Mouse (Mus musculus): ENCODE measurements around the gene Acvr1b. TPM values are rescaled to one million over a fixed set of nuclear protein-coding genes. Genes with fewer than 3 reads are reported as not detected.

The Acvr1b gene
- polyA plus RNA-seq, 1 experiment: 3.8 TPM

DNA sequence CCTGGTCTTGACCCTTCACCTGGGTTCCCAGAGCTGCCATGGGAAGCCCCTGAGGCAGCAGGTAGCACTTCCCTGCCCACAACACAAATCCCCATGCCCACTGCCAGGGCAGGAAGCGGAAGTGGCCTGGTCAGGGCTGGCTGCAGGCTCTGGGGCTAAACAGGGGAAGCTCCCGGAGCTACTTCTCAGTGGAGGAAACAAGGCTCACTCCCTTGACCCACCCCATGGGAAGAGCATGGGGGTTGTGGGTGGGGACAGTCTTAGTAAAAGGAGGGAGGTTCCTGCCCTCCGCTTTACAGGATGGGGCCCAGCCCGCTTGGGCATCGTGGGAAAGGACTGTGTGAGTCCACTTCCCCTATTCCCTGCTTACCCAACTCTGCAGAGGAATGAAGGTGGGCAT is 88.6 kb downstream of the Acvr1b start:
- Histone ChIP-seq H3K27me3 (ENCODE audit: control insufficient read depth, insufficient read depth, insufficient read length) (no peaks in the 10 kb centered on the region), H3ac (ENCODE audit: control insufficient read depth, insufficient read length, low read depth) (no peak overlapping the region), H3K4me3 (ENCODE audit: insufficient read depth, poor library complexity, severe bottlenecking) (no peak overlapping the region), H3K79me3 (ENCODE audit: low read depth) (no peaks in the 10 kb centered on the region), H3K79me2 (ENCODE audit: control insufficient read depth, insufficient read depth) (peaks cover 4% of the 10 kb centered on the region), H3K36me3 (ENCODE audit: control insufficient read depth, insufficient read depth) (peaks cover 8% of the 10 kb centered on the region)
- TF ChIP-seq USF1 (IDR thresholded peaks at IDR 0.05; ENCODE audit: low read depth) (no peak), FOSL1 (IDR thresholded peaks at IDR 0.05; ENCODE audit: insufficient read depth, low read length, poor library complexity, severe bottlenecking) (no peak), CTCF (IDR thresholded peaks at IDR 0.05; ENCODE audit: control insufficient read depth, insufficient read depth, insufficient read length) (no peak), MAX (IDR thresholded peaks at IDR 0.05) (no peak), MYOG (IDR thresholded peaks at IDR 0.05; ENCODE audit: control insufficient read depth, extremely low read depth, insufficient read length) (no peak), MYOD1 (IDR thresholded peaks at IDR 0.05; ENCODE audit: control insufficient read depth, insufficient read length, low read depth) (no peak), CEBPB (IDR thresholded peaks at IDR 0.05; ENCODE audit: low read depth) (no peak)

Small RNA genes within 50 kb of the gene (microRNA-seq; reads per million reads assigned to microRNA genes)
- not detected for gene Mir6962 (ENCODE audit: borderline microRNAs expressed)

Other genes with a start within 250 kb of the Acvr1b start
- not detected for gene Gm47841, start 126.7 kb upstream of the Acvr1b start, polyA plus RNA-seq (2012; fragmentation: generic; extraction: Trizol)
- gene Fignl2, start 95.5 kb upstream of the Acvr1b start, polyA plus RNA-seq (2012; fragmentation: generic; extraction: Trizol): 0.01 TPM
- not detected for gene Ankrd33, start 58.3 kb upstream of the Acvr1b start, polyA plus RNA-seq (2012; fragmentation: generic; extraction: Trizol)
- gene Acvrl1, start 45.5 kb upstream of the Acvr1b start, polyA plus RNA-seq (2012; fragmentation: generic; extraction: Trizol): 0.05 TPM
- 7.1 TPM for gene Grasp, start 50.1 kb downstream of the Acvr1b start, polyA plus RNA-seq (2012; fragmentation: generic; extraction: Trizol)
- gene Nr4a1, start 80.2 kb downstream of the Acvr1b start, polyA plus RNA-seq (2012; fragmentation: generic; extraction: Trizol): 8.1 TPM
- 61.3 TPM for gene Atg101, start 110.2 kb downstream of the Acvr1b start, polyA plus RNA-seq (2012; fragmentation: generic; extraction: Trizol)
- 0.06 TPM for gene 6030408B16Rik, start 119.1 kb downstream of the Acvr1b start, polyA plus RNA-seq (2012; fragmentation: generic; extraction: Trizol)
- 10.1 TPM for gene Krt80, start 196.1 kb downstream of the Acvr1b start, polyA plus RNA-seq (2012; fragmentation: generic; extraction: Trizol)
- 0.04 TPM for gene Krt7, start 237.0 kb downstream of the Acvr1b start, polyA plus RNA-seq (2012; fragmentation: generic; extraction: Trizol)

Measured in C2C12 (cell line).